Mouse (Mus musculus): ENCODE measurements around the gene Chaf1b. TPM values are rescaled to one million over a fixed set of nuclear protein-coding genes. Genes with fewer than 3 reads are reported as not detected.

Gene Chaf1b
- total and polyA plus RNA-seq, 3 experiments = 1.5 to 2.1 (median 2.0) TPM

DNA sequence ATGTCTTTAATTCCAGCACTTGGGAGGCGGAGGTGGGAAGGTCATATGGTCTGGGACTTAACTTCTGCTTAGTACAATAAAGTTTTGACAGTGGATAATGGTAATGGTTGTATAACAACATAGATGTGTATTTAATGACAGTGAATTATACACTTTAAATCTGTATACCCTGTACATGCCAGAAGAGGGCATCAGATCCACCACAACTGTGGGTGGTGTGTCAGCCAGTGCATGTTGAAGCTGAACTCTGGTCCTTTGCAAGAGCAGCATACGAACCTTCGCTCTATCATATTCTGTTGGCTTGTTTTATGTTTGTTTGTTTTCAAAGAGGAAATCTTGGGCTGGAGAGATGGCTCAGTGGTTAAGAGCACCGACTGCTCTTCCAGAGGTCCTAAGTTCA is 63.7 kb downstream of the Chaf1b start:
- no peak for DNase-seq

Other genes starting within 250 kb of the Chaf1b start
- 10 to 100 TPM in 1 of 2 experiments, 1 to 10 TPM in 1; 6.2 to 13.0 TPM for gene Cbr3, start 200.7 kb upstream of the Chaf1b start, total RNA-seq (2021)
- 16.4 and 17.6 TPM in 2 replicates for gene Cbr3, start 200.7 kb upstream of the Chaf1b start, polyA plus RNA-seq (2012; rRNA removed)
- gene Dop1b, start 172.0 kb upstream of the Chaf1b start, total RNA-seq (2021) = 10 to 100 TPM; 17.4 to 17.5 TPM
- 25.3 and 25.4 TPM in 2 replicates for gene Dop1b, start 172.0 kb upstream of the Chaf1b start, polyA plus RNA-seq (2012; rRNA removed)
- gene Morc3, start 51.8 kb upstream of the Chaf1b start, total RNA-seq (2021) = 10 to 100 TPM; 28.0 to 30.9 TPM
- 1.4 and 1.5 TPM in 2 replicates for gene Morc3, start 51.8 kb upstream of the Chaf1b start, polyA plus RNA-seq (2012; rRNA removed)
- not detected for gene Cldn14, start 124.9 kb downstream of the Chaf1b start, total RNA-seq (2021)
- 0.08 TPM in 1 of 2 replicates, not detected in the other for gene Cldn14, start 124.9 kb downstream of the Chaf1b start, polyA plus RNA-seq (2012; rRNA removed)
- not detected for gene Sim2, start 201.0 kb downstream of the Chaf1b start, total RNA-seq (2021)
- not detected in 2 replicates for gene Sim2, start 201.0 kb downstream of the Chaf1b start, polyA plus RNA-seq (2012; rRNA removed)

All from adrenal gland, adult 2 months (tissue).